Mouse (Mus musculus) stomach, postnatal 0 days (tissue): ENCODE data around the gene Ankrd13a.
"Not testable (repeated sequence)": the region's sequence is repeated elsewhere in the genome, so short reads cannot be mapped to it uniquely, and the experiment has no call there.

Experiments
- CTCF ChIP-seq: IDR thresholded peaks from 2 replicates; pipeline ENCODE4 v1.5.1; 2016; ENCODE audit warnings: antibody characterized with exemption, low read depth, mild to moderate bottlenecking, moderate library complexity
- EP300 ChIP-seq: optimal IDR thresholded peaks from 2 replicates; pipeline ENCODE3; 2016; ENCODE audit warnings: antibody characterized with exemption

GRCm38 (mm10) chr5:114844371-114844770, 69.9 kb downstream of the Ankrd13a start:
- TF ChIP-seq CTCF, EP300: not testable (repeated sequence)
